Mouse (Mus musculus) macrophage (primary cell): ENCODE data around the gene Mpig6b. TPM values are rescaled to one million over a fixed set of nuclear protein-coding genes. Genes with fewer than 3 reads are reported as not detected.

ENCODE experiments used
- H3K27ac ChIP-seq: fragments of 350-480 bp; formaldehyde crosslinking; 2 replicates; pipeline ENCODE4 v1.9.0; 2021
- H3K36me3 ChIP-seq: fragments of 350-480 bp; formaldehyde crosslinking; 2 replicates; pipeline ENCODE4 v1.9.0; 2021; ENCODE audit errors: inconsistent target
- H3K4me3 ChIP-seq: fragments of 350-480 bp; formaldehyde crosslinking; 2 replicates; pipeline ENCODE4 v1.9.0; 2021; ENCODE audit errors: inconsistent target
- H3K79me2 ChIP-seq: fragments of 350-480 bp; formaldehyde crosslinking; 2 replicates; pipeline ENCODE4 v1.9.0; 2021; ENCODE audit errors: inconsistent target
- WGBS: methylation state at CpG from one replicate; pipeline ENCODE4 v1.1.7; 2026; ENCODE audit warnings: inconsistent platforms; ENCODE audit not compliant: missing documents; 5-methylcytosine and 5-hydroxymethylcytosine counted together
- polyA plus RNA-seq: library from polyadenylated mRNA; stranded (reverse); fragments of 250-400 nt; gene quantifications from 3 replicates; pipeline ENCODE4 v1.2.4, GENCODE M21; 2018; ENCODE audit warnings: inconsistent platforms

The Mpig6b gene
- polyA plus RNA-seq, 1 experiment from 2014 or later = 0.17 TPM

- Histone ChIP-seq H3K36me3 (peaks cover 32% of the 10 kb centered on the region; the same call in 1 of the 2 replicates), H3K4me3 (no peak overlapping the region), H3K79me2 (no peaks in the 10 kb centered on the region), H3K27ac (no peak overlapping the region)
- 73% methylated on average over 10 of the region's 10 CpGs for WGBS
Measured at GRCm38 (mm10) chr17:35016791-35017705, 48.9 kb downstream of the Mpig6b start.

GRCm38 (mm10) chr17:35016376-35016775 is 49.6 kb downstream of the Mpig6b start, which contains the start of gene Vwa7:
Gene Vwa7, plus strand, starts transcription at chr17:35016579.
- Histone ChIP-seq H3K4me3 (no peak within 1 kb of the TSS), H3K27ac (no peak within 1 kb of the TSS), H3K79me2 (no peaks in the 10 kb centered on the region), H3K36me3 (peaks cover 39% of the 10 kb centered on the region)
- WGBS = 71% methylated on average over 12 of the region's 12 CpGs

- H3K36me3 ChIP-seq = peaks cover 49% of the 10 kb centered on the region
- WGBS = 93% methylated on average over 16 of the region's 16 CpGs
- H3K27ac ChIP-seq = no peak overlapping the region
- no peaks in the 10 kb centered on the region for H3K79me2 ChIP-seq
- no peak overlapping the region for H3K4me3 ChIP-seq
Measured at GRCm38 (mm10) chr17:35015296-35015695, 50.7 kb downstream of the Mpig6b start.

- Histone ChIP-seq H3K27ac (no peak overlapping the region), H3K79me2 (no peaks in the 10 kb centered on the region), H3K4me3 (no peak overlapping the region), H3K36me3 (peaks cover 57% of the 10 kb centered on the region)
- 88% methylated on average over 6 of the region's 6 CpGs for WGBS
Measured at GRCm38 (mm10) chr17:35013221-35013620, 52.8 kb downstream of the Mpig6b start.

Other genes starting within 250 kb of the Mpig6b start
- 23.5 to 36.5 TPM (median 28.1 TPM) in 3 replicates for gene Stk19, start 229.2 kb downstream of the Mpig6b start, polyA plus RNA-seq
- gene Dxo, start 229.2 kb downstream of the Mpig6b start, polyA plus RNA-seq = 13.6 to 19.8 TPM (median 15.8 TPM) in 3 replicates
- 16.7 to 36.7 TPM (median 23.6 TPM) in 3 replicates for gene Skiv2l, start 216.0 kb downstream of the Mpig6b start, polyA plus RNA-seq
- 46.9 to 59.7 TPM (median 52.1 TPM) in 3 replicates for gene Nelfe, start 215.8 kb downstream of the Mpig6b start, polyA plus RNA-seq
- 2.6 to 6.4 TPM (median 4.7 TPM) in 3 replicates for gene Cfb, start 203.7 kb downstream of the Mpig6b start, polyA plus RNA-seq
- gene Zbtb12, start 186.7 kb downstream of the Mpig6b start, polyA plus RNA-seq = 5.4 to 6.2 TPM (median 5.5 TPM) in 3 replicates
- not detected in 3 replicates for gene Gm20547, start 184.1 kb downstream of the Mpig6b start, polyA plus RNA-seq
- gene C2, start 167.9 kb downstream of the Mpig6b start, polyA plus RNA-seq = 0.63 to 0.95 TPM (median 0.86 TPM) in 3 replicates
- gene Ehmt2, start 167.7 kb downstream of the Mpig6b start, polyA plus RNA-seq = 59.6 to 100 TPM (median 69.3 TPM) in 3 replicates
- gene Slc44a4, start 151.7 kb downstream of the Mpig6b start, polyA plus RNA-seq = not detected in 3 replicates
- gene Neu1, start 134.9 kb downstream of the Mpig6b start, polyA plus RNA-seq = 80.3 to 98.8 TPM (median 81.2 TPM) in 3 replicates
- 0.57 to 1.2 TPM (median 0.69 TPM) in 3 replicates for gene Hspa1b, start 106.9 kb downstream of the Mpig6b start, polyA plus RNA-seq
- not detected in 3 replicates for gene Gm20481, start 96.3 kb downstream of the Mpig6b start, polyA plus RNA-seq
- 1.2 to 1.9 TPM (median 1.8 TPM) in 3 replicates for gene Hspa1a, start 94.0 kb downstream of the Mpig6b start, polyA plus RNA-seq
- gene Hspa1l, start 93.5 kb downstream of the Mpig6b start, polyA plus RNA-seq = 0.47 to 1.7 TPM (median 0.96 TPM) in 3 replicates
- gene Lsm2, start 84.3 kb downstream of the Mpig6b start, polyA plus RNA-seq = 16.5 to 52.8 TPM (median 51.4 TPM) in 3 replicates
- 7.7 to 37.5 TPM (median 19.2 TPM) in 3 replicates for gene Vars, start 65.2 kb downstream of the Mpig6b start, polyA plus RNA-seq
- gene Vwa7, start 49.6 kb downstream of the Mpig6b start, polyA plus RNA-seq = 0.06 to 0.32 TPM (median 0.07 TPM) in 3 replicates
- not detected in 3 replicates for gene Sapcd1, start 38.2 kb downstream of the Mpig6b start, polyA plus RNA-seq
- 0.48 to 0.51 TPM (median 0.50 TPM) in 3 replicates for gene Msh5, start 19.4 kb downstream of the Mpig6b start, polyA plus RNA-seq
- gene Clic1, start 16.2 kb downstream of the Mpig6b start, polyA plus RNA-seq = 359 to 667 TPM (median 372 TPM) in 3 replicates
- 3.3 to 9.6 TPM (median 4.8 TPM) in 3 replicates for gene Ddah2, start 7.1 kb downstream of the Mpig6b start, polyA plus RNA-seq
- not detected in 3 replicates for gene Ly6g6c, start 796 bp downstream of the Mpig6b start, polyA plus RNA-seq
- gene Ly6g6e, start 10.7 kb upstream of the Mpig6b start, polyA plus RNA-seq = not detected in 3 replicates
- 0.43 to 1.7 TPM (median 0.88 TPM) in 3 replicates for gene Ly6g6d, start 11.9 kb upstream of the Mpig6b start, polyA plus RNA-seq
- not detected in 3 replicates for gene Ly6g6f, start 19.4 kb upstream of the Mpig6b start, polyA plus RNA-seq
- 33.9 to 63.2 TPM (median 53.2 TPM) in 3 replicates for gene Abhd16a, start 23.1 kb upstream of the Mpig6b start, polyA plus RNA-seq
- gene Ly6g5c, start 42.1 kb upstream of the Mpig6b start, polyA plus RNA-seq = not detected in 3 replicates
- gene Ly6g5b, start 49.2 kb upstream of the Mpig6b start, polyA plus RNA-seq = 0.36 to 0.46 TPM in 2 of 3 replicates, not detected in the other
- 11.4 to 18.0 TPM (median 13.2 TPM) in 3 replicates for gene Gpank1, start 55.3 kb upstream of the Mpig6b start, polyA plus RNA-seq
- 129 to 166 TPM (median 149 TPM) in 3 replicates for gene Csnk2b, start 55.9 kb upstream of the Mpig6b start, polyA plus RNA-seq
- 11.5 to 23.5 TPM (median 22.0 TPM) in 3 replicates for gene D17H6S53E, start 60.2 kb upstream of the Mpig6b start, polyA plus RNA-seq
- gene Apom, start 65.9 kb upstream of the Mpig6b start, polyA plus RNA-seq = not detected in 3 replicates
- gene Bag6, start 69.0 kb upstream of the Mpig6b start, polyA plus RNA-seq = 103 to 118 TPM (median 104 TPM) in 3 replicates
- gene Prrc2a, start 98.7 kb upstream of the Mpig6b start, polyA plus RNA-seq = 91.3 to 139 TPM (median 124 TPM) in 3 replicates
- 231 to 253 TPM (median 243 TPM) in 3 replicates for gene Aif1, start 109.9 kb upstream of the Mpig6b start, polyA plus RNA-seq
- gene Lst1, start 122.3 kb upstream of the Mpig6b start, polyA plus RNA-seq = 322 to 615 TPM (median 449 TPM) in 3 replicates
- 0.33 to 0.50 TPM (median 0.48 TPM) in 3 replicates for gene Ltb, start 128.3 kb upstream of the Mpig6b start, polyA plus RNA-seq
- 20.0 to 57.4 TPM (median 38.0 TPM) in 3 replicates for gene Tnf, start 135.8 kb upstream of the Mpig6b start, polyA plus RNA-seq
- not detected in 3 replicates for gene Lta, start 139.2 kb upstream of the Mpig6b start, polyA plus RNA-seq
- gene Gm16181, start 154.7 kb upstream of the Mpig6b start, polyA plus RNA-seq = not detected in 3 replicates
- gene Atp6v1g2, start 167.5 kb upstream of the Mpig6b start, polyA plus RNA-seq = 5.0 to 12.5 TPM (median 6.9 TPM) in 3 replicates
- 8.3 to 16.7 TPM (median 14.8 TPM) in 3 replicates for gene Nfkbil1, start 169.6 kb upstream of the Mpig6b start, polyA plus RNA-seq
- gene Ddx39b, start 175.6 kb upstream of the Mpig6b start, polyA plus RNA-seq = 113 to 158 TPM (median 122 TPM) in 3 replicates
- gene H2-D1, start 196.5 kb upstream of the Mpig6b start, polyA plus RNA-seq = 2,972 to 5,352 TPM (median 3,334 TPM) in 3 replicates